Mouse (Mus musculus) spleen, postnatal 4 days (tissue): ENCODE results near the gene Prdm13.

Experiments
- DNase-seq, 2 experiments: peaks; one replicate each; pipeline ENCODE4 v3.0.0; 2022; ENCODE audit warnings: low spot score in 2 of 2

Prdm13 gene

DNA sequence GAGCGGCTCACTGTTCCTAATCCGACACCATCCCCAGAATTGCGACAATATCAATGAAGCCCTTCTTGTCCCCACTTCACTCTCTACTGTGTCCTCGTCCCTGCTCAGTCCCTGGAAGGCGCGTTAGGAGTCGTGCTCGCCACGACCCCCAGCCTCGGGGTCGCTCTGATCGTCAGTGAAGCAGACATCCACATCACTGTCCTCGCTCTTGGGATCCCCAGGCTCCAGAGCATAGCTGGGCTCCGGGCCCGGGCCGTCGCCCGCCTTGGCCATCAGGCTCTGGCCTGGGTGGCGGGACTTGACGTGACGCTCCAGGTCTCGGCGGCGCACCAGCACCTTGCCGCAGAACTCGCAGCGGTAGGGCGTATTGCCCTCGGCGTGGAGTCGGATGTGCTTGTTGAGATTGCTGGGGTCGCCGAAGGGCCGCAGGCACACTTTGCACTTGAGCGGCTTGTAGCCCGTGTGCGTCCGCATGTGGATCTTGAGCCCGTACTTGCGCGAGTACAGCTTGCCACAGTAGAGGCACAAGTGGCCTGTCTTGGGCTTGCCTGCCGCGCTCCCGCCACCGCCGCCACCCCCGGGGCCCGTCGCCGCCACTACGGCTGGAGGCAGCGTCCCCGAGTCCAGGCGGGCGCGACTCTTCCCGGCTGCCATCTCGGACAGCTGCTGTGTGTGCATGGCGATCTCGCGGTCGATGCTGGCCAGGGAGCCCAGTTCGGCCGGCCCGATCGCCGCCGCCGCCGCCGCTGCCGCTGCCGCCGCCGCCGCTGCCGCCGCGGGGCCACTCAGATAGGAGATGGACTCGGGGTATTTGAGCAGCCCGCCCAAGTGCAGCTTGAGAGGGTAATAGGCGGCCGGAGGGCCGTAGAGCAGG, 7.4 kb downstream of the Prdm13 start:
- peak in 1 of 2 experiments; percentile 63 for DNase-seq

DNA sequence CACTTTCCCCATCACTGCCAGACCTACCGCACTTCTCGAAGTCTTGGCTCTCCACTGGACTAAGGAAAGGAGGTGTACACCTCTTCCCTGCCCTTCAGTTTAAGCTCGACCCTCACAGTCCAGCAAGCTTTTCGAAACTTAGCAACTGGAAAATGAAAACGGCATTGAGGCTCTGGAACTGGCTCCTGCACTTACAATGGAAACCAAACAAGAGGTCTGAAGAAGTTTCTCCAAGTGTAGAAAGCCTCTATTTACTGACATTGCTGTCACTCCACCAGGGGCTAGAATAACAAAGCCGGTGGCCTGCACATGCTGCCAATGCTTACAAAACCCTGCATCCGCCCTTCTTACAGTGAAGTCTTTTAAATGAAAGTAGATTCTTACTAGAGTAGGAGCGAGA, 11.1 kb downstream of the Prdm13 start:
- DNase-seq: no peak

DNA sequence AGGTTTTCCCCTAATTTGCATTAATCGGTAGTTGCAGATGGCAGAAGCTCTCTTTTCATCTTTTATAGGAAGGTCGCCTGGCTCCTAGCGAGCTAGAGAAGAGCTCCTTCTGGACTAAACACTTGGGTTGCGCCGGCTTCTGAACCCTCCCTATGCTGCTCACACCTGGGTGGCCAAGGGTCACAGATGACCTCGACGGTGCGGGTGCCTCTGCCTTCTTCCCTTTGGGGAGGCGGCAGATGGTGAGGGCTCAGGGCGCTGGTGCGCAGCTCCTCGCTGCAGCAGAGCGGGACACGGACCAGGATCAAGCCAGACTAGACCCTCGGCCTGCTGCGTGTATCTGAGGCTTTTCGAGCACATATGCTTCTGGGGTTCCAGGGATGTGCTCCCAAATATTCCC, 11.7 kb downstream of the Prdm13 start:
- no peak for DNase-seq

- no peak for DNase-seq
Measured at GRCm38 (mm10) chr4:21665961-21666360, 19.8 kb downstream of the Prdm13 start.

DNA sequence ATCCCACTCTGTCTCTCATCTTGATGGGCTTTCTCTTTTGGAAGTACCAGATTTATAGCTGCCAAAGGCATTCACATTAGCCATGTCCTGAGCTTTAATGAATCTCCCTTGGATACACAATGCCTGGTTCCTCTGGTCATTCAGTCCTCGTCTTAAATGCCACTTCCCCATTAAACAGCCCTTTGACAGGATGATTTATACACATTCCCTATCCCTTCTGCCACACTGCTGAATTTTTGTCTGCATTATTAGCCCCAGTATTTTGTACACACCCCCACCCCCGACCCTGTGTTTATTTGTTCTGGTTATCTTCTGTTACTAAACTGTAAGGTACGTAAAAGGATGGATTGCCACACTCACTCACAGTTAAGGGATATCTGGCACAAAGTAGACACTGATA, 27.6 kb downstream of the Prdm13 start:
- DNase-seq: no peak

- no peak for DNase-seq
Measured at GRCm38 (mm10) chr4:21629275-21629583, 56.5 kb downstream of the Prdm13 start.

GRCm38 (mm10) chr4:21628367-21629274, 57.1 kb downstream of the Prdm13 start:
- DNase-seq: no peak
